Mouse (Mus musculus) bone marrow macrophage, adult 2 months (primary cell): ENCODE data around the gene Nomo1.

Source experiments
- CTCF ChIP-seq: IDR thresholded peaks from 2 replicates; pipeline ENCODE4 v1.5.1; 2012; ENCODE audit warnings: low read depth, mild to moderate bottlenecking, low read length, moderate library complexity
- POLR2A ChIP-seq: IDR thresholded peaks from 2 replicates; pipeline ENCODE4 v1.6.1; 2012; ENCODE audit warnings: mild to moderate bottlenecking, low read depth, low read length, borderline replicate concordance

GRCm38 (mm10) chr7:46028681-46029080 lies 4.8 kb upstream of the Nomo1 start:
- TF ChIP-seq CTCF (no peak), POLR2A (no peak)
